Mouse (Mus musculus): ENCODE measurements around the gene Tubb2a. TPM values are rescaled to one million over a fixed set of nuclear protein-coding genes. Genes with fewer than 3 reads are reported as not detected.

Tubb2a gene
- 10 to 100 TPM in 1 of 2 experiments, 1 to 10 TPM in 1; 6.7 to 23.3 TPM for total RNA-seq (2021)
- long read RNA-seq, experiment 1, transcript Tubb2a-201 (4 exons, 1,610 nt): major isoform, 56 of 58 reads
- long read RNA-seq, experiment 1, partial matches to known transcripts: 0 of 58 reads
- long read RNA-seq, experiment 1, other reads (novel, unspliced or antisense): 2 of 58 reads
- long read RNA-seq, experiment 2, transcript Tubb2a-201 (4 exons, 1,610 nt): major isoform, 21 of 27 reads
- long read RNA-seq, experiment 2, partial matches to known transcripts: 0 of 27 reads
- long read RNA-seq, experiment 2, other reads (novel, unspliced or antisense): 6 of 27 reads

DNA sequence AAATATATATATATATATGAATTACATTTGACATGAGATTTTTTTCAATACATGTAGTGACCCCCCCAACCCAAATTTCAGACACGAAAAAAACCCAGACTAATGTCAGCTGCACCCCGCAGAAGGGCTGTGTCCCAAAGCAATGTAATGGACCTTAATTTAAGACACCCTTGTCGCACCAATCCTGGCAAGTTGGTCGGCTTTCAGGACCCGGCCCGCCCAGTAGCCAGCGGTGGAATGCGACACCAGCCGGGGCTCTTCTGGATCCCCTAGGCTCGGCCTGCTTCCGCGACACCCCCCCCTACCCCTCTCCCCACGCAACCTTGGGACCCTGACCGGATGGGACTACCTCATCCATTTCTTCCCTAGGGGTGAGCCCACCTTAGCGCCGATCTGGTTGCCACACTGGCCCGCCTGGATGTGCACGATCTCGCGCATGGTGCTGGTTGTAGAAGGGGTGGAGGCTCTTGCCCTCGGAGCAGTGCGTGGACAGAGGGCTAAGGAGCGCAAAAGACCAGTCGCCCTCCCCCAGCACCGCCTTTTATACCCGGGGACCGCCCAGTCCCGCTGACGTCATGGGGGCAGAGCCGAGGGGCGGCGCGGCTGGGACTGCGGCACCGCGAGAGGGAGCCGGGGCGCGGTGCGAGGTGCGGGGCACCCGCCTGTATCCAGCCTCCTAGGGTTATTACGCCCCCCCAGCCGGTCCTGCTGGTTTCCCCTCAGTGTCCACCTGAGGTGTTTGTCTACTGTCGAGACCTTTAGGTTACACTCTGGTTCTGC is at the start of gene Tubb2a:
TSS of gene Tubb2a (minus strand) at position 516 of the 780 bp plus-strand sequence.
- peak; percentile 80 for TF ChIP-seq CTCF (IDR thresholded peaks at IDR 0.05)
- peak within 1 kb of the TSS; percentile 91 for H3K27ac ChIP-seq
- H3K4me3 ChIP-seq: peak within 1 kb of the TSS; percentile 86
- intact Hi-C loops (cut with DNase I): loop anchor here (2.0 kb wide), 1 partner anchor 77 kb away; no protein-coding TSS in a partner anchor
- peak; percentile 96 for DNase-seq

GRCm38 (mm10) chr13:34125711-34126110 is 47.9 kb upstream of the Tubb2a start:
- no peak overlapping the region for H3K4me3 ChIP-seq
- peak; percentile 83 for DNase-seq
- no peak for TF ChIP-seq CTCF (IDR thresholded peaks at IDR 0.05)
- intact Hi-C loops (cut with DNase I): no loop called here
- no peak overlapping the region for H3K27ac ChIP-seq

DNA sequence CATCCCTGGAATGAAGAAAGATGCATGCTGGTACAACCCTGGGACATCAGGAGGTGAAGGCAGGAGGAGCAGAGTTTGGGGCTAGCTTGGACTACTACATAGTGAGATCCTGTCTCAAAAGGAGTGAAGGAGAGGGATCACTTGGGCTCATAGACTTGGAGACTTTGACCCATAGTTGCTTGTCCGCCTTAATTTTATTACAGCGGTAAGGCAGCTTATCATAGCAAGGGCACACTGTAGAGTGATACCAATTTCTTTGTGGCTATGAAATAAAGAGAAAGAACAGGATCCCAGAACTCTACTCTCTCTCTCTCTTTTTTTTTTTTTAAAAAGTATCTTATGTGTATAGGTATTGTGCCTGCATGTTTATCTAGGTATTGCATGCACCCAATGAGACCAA is 42.7 kb upstream of the Tubb2a start:
- Histone ChIP-seq H3K27ac (no peak overlapping the region), H3K4me3 (no peak overlapping the region)
- intact Hi-C loops (cut with DNase I): no loop called here
- no peak for DNase-seq
- no peak for TF ChIP-seq CTCF (IDR thresholded peaks at IDR 0.05)

DNA sequence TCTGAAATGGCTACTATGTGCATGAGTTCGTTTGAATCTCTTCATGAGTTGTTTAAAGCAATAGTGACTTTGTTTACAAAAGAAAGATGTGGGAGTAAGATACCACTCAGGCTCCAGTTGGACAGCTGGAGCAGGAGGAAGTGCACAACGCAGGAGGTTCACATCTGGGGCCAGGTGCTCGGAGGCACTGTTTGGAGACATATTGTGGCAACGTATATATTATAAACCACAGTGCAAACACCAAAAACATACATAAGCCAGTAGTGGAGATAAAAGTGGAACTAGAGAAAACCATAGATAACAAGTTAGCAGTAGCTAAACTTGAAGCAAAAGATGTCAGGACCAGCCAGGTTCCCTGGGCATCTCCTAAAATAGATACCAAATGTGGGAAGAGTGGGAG is 41.6 kb upstream of the Tubb2a start:
- TF ChIP-seq CTCF (IDR thresholded peaks at IDR 0.05): no peak
- Histone ChIP-seq H3K27ac (no peak overlapping the region), H3K4me3 (no peak overlapping the region)
- intact Hi-C loops (cut with DNase I): no loop called here
- no peak for DNase-seq

DNA sequence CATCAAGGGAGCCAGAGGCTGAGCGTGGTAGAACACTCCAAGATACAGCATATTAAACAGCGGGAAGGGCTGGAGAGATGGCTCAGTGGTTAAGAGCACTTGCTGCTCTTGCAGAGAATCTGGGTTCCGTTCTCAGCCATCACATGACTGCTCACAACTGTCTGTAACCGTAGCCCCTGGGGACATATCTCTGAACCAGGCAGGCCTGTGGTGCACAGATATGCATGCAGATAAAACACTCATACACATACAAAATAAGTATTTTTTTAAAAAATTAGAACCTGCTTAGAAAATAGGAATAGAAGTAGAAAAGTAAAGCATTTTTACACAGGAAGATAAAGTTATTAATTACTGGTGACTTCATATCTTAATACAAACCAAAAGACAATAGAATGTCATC is 41.0 kb upstream of the Tubb2a start:
- no peak for TF ChIP-seq CTCF (IDR thresholded peaks at IDR 0.05)
- Histone ChIP-seq H3K4me3 (no peak overlapping the region), H3K27ac (no peak overlapping the region)
- intact Hi-C loops (cut with DNase I): no loop called here
- no peak for DNase-seq

DNA sequence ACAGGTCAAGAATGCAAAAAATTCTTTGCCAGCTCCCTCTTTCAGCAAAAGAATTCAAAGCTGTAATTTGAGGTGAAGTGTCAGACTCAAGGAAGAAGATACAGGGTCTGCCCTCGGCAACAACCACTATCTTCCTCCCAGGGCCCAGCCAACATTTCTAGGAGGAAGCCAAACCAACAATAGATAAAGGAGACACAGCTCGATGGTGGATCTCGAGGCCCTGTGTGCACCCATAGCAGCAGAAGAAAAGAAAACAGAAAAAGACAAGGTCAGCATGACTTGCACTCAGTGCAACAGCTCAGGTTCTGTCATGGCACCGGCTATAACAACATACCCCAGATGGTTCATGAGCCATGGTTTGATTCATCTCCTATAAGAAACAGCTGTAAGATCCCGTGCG is 38.7 kb upstream of the Tubb2a start:
- H3K27ac ChIP-seq: no peak overlapping the region
- DNase-seq: no peak
- intact Hi-C loops (cut with DNase I): no loop called here
- no peak overlapping the region for H3K4me3 ChIP-seq
- TF ChIP-seq CTCF (IDR thresholded peaks at IDR 0.05): no peak

DNA sequence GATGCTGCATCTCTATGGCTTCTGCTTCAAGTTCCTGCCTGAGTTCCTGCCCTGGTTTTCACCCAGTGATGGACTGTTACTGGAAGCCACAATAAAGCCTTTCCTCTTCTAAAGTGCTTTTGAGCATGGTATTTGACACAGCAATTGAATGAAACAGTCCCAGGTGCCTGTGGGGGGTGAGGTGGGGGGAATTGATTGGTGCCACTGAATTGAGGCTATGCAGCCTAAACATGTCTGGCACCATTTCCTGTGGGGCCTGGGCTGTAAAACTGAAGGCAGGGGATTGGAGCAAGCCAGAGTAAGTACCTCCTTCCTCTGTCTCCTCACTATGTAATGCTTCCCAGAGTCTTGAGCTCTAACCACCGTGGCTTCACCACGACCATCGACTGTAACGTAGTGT is 36.8 kb upstream of the Tubb2a start:
- H3K27ac ChIP-seq: no peak overlapping the region
- DNase-seq: no peak
- no peak overlapping the region for H3K4me3 ChIP-seq
- intact Hi-C loops (cut with DNase I): no loop called here
- no peak for TF ChIP-seq CTCF (IDR thresholded peaks at IDR 0.05)

GRCm38 (mm10) chr13:34113086-34113485 is 35.3 kb upstream of the Tubb2a start:
- TF ChIP-seq CTCF (IDR thresholded peaks at IDR 0.05): no peak
- Histone ChIP-seq H3K27ac (peak overlapping the region; percentile 50), H3K4me3 (no peak overlapping the region)
- intact Hi-C loops (cut with DNase I): no loop called here
- DNase-seq: no peak

- intact Hi-C loops (cut with DNase I): no loop called here
- H3K4me3 ChIP-seq: no peak overlapping the region
- H3K27ac ChIP-seq: peak overlapping the region; percentile 50
- TF ChIP-seq CTCF (IDR thresholded peaks at IDR 0.05): no peak
- no peak for DNase-seq
Measured at GRCm38 (mm10) chr13:34112369-34113081, 34.7 kb upstream of the Tubb2a start.

GRCm38 (mm10) chr13:34111878-34112277 is 34.1 kb upstream of the Tubb2a start:
- DNase-seq: no peak
- TF ChIP-seq CTCF (IDR thresholded peaks at IDR 0.05): no peak
- Histone ChIP-seq H3K27ac (no peak overlapping the region), H3K4me3 (no peak overlapping the region)
- intact Hi-C loops (cut with DNase I): no loop called here

DNA sequence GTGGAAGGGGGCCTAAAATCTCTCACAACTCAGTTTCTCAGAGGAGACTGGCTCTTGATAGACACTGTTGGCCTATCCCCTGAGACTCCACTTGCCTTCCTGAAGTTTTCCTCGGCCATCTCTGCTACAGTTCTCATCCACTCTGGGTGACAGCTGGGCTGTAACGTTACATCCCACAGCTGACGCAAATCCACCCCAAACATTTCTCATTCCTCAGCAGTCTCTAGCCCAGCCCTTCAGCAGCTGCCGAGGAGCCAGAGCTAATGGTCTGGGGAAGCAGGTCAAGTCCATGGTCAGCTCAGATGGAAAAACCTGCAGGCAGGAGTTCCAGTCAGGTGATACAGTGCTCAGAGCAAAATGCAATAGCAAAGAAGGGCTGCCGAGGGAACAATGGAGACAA is 33.2 kb upstream of the Tubb2a start:
- Histone ChIP-seq H3K4me3 (no peak overlapping the region), H3K27ac (no peak overlapping the region)
- intact Hi-C loops (cut with DNase I): no loop called here
- TF ChIP-seq CTCF (IDR thresholded peaks at IDR 0.05): no peak
- DNase-seq: peak; percentile 38

- no peak for DNase-seq
- intact Hi-C loops (cut with DNase I): no loop called here
- TF ChIP-seq CTCF (IDR thresholded peaks at IDR 0.05): no peak
- Histone ChIP-seq H3K27ac (no peak overlapping the region), H3K4me3 (no peak overlapping the region)
Measured at GRCm38 (mm10) chr13:34109677-34110058, 31.9 kb upstream of the Tubb2a start.
